Mouse (Mus musculus): ENCODE data around the gene Adh4. TPM values are rescaled to one million over a fixed set of nuclear protein-coding genes. Genes with fewer than 3 reads are reported as not detected.

Adh4 gene
- polyA plus RNA-seq (2014; fragmentation: Illumina TruSeq; extraction: RNeasy Lipid Tissue Mini Kit (QIAGEN cat#74804); ENCODE audit: low read depth, low replicate concordance), result 0.40 TPM

GRCm38 (mm10) chr3:138415121-138415690, at the start of gene Adh4:
Gene Adh4, plus strand, starts transcription at chr3:138415466.

GRCm38 (mm10) chr3:138442612-138443464, 27.6 kb downstream of the Adh4 start, which contains the start of gene Adh5:
Gene Adh5, plus strand, starts transcription at chr3:138443093.

Other genes with a start within 250 kb of the Adh4 start
- 3.9 TPM for gene 4930579F01Rik, start 221.6 kb upstream of the Adh4 start, polyA plus RNA-seq (2014; fragmentation: Illumina TruSeq; extraction: RNeasy Lipid Tissue Mini Kit (QIAGEN cat#74804); ENCODE audit: low read depth, low replicate concordance)
- 0.50 TPM for gene Adh7, start 197.7 kb upstream of the Adh4 start, polyA plus RNA-seq (2014; fragmentation: Illumina TruSeq; extraction: RNeasy Lipid Tissue Mini Kit (QIAGEN cat#74804); ENCODE audit: low read depth, low replicate concordance)
- 138 TPM for gene Adh1, start 154.5 kb upstream of the Adh4 start, polyA plus RNA-seq (2014; fragmentation: Illumina TruSeq; extraction: RNeasy Lipid Tissue Mini Kit (QIAGEN cat#74804); ENCODE audit: low read depth, low replicate concordance)
- not detected for gene Adh6a, start 102.2 kb upstream of the Adh4 start, polyA plus RNA-seq (2014; fragmentation: Illumina TruSeq; extraction: RNeasy Lipid Tissue Mini Kit (QIAGEN cat#74804); ENCODE audit: low read depth, low replicate concordance)
- 3.7 TPM for gene Adh6b, start 73.7 kb upstream of the Adh4 start, polyA plus RNA-seq (2014; fragmentation: Illumina TruSeq; extraction: RNeasy Lipid Tissue Mini Kit (QIAGEN cat#74804); ENCODE audit: low read depth, low replicate concordance)
- 187 TPM for gene Adh5, start 27.6 kb downstream of the Adh4 start, polyA plus RNA-seq (2014; fragmentation: Illumina TruSeq; extraction: RNeasy Lipid Tissue Mini Kit (QIAGEN cat#74804); ENCODE audit: low read depth, low replicate concordance)
- 64.4 TPM for gene Metap1, start 74.0 kb downstream of the Adh4 start, polyA plus RNA-seq (2014; fragmentation: Illumina TruSeq; extraction: RNeasy Lipid Tissue Mini Kit (QIAGEN cat#74804); ENCODE audit: low read depth, low replicate concordance)
- gene Eif4e, start 110.7 kb downstream of the Adh4 start, polyA plus RNA-seq (2014; fragmentation: Illumina TruSeq; extraction: RNeasy Lipid Tissue Mini Kit (QIAGEN cat#74804); ENCODE audit: low read depth, low replicate concordance), result 106 TPM